Mouse (Mus musculus) left cerebral cortex, postnatal 4 days (tissue): ENCODE measurements at regions not wholly inside any gene's neighbourhood (a gene's known extent, or its start where the extent isn't known, plus 50 kb on each side); places are given as distances from the start of the nearest gene placed in this dataset.

Source experiments
- DNase-seq: peaks from one replicate; pipeline ENCODE4 v3.0.0-alpha.2; 2022
- intact Hi-C: fragments of 180-260 bp; cut with DNase I; formaldehyde crosslinking; loops from one replicate; pipeline ENCODE4 v1.15.1; 2025

DNA sequence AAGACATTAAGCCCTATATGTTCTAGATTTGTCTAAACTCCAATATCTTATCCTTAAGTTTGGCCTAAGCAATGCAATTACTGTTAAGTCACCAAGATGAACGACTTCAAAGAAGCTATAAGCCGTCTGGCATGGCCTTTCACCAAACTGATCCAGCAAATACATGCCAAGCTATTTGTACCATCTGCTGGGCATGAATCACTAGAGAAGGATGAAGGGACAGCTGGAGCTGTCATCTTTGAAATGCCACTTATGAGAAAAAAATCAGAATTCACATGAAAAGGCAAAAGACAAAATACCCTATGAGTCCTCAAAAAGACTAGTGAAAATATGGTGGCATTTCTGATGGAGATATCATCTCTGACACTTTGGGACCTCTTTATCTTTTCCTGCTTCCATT lies 430.3 kb upstream of the Steap1 start:
- DNase-seq = peak; percentile 40
- intact Hi-C loops = no loop called here

DNA sequence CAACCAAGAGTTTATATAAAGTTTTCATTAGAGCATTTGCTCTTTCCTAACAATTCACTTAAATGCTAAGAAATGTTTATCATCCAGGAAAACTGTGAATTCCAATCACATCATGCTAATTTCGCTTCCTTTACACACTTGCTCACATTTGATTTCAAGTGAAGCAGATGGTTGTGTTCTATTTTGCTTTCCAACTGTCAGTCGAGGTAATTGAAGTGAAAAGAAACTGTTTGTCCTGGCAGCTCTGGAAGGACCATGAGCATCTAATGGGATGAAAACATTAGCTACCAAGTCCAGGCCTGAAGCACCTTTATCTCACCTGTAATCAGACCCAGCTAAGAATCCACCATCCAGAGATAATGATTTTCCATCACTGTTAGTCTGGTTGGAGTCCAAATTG lies 418.9 kb upstream of the Steap1 start:
- intact Hi-C loops = no loop called here
- DNase-seq = no peak

DNA sequence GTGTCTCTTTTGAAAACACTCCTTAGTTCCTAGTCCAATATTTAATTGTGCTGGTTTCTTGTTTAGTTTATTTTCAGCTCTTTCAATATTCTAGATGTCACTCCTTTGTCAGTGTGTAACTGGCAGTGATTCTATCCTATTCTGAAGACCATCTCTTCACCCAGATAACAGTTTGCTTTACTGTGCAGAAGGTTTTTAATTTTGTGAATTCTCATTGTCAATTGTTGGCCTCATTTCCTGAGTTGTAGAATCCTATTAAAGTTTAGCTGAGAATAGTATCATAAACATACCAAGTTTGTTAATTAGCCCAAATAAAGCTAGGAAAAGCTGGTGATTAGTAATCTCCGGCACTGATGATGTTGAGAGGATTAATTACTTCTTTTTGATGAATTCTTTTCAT lies 418.4 kb upstream of the Steap1 start:
- DNase-seq = no peak
- intact Hi-C loops = no loop called here
